Mouse (Mus musculus) embryonic facial prominence, embryonic 12.5 days (tissue): ENCODE measurements around the gene Col25a1. TPM values are rescaled to one million over a fixed set of nuclear protein-coding genes. Genes with fewer than 3 reads are reported as not detected.

Experiments used
- ATAC-seq: fragments of 200-750 bp; cut with Nextera tagmentation; 2 replicates; pipeline ENCODE4 v1.8.0; 2017; ENCODE audit not compliant: insufficient number of reproducible peaks, insufficient read depth, low FRiP score, low TSS enrichment
- H3K27ac ChIP-seq: fragments of 300-500 bp; sonication (generic); 2 replicates; pipeline ENCODE4 v1.5.1; 2016; ENCODE audit warnings: mild to moderate bottlenecking
- H3K27me3 ChIP-seq: fragments of 300-500 bp; sonication (generic); 2 replicates; pipeline ENCODE4 v1.6.1; 2016; ENCODE audit warnings: mild to moderate bottlenecking, moderate library complexity
- H3K36me3 ChIP-seq: fragments of 300-500 bp; sonication (generic); 2 replicates; pipeline ENCODE4 v1.6.1; 2016; ENCODE audit warnings: mild to moderate bottlenecking
- H3K4me1 ChIP-seq: fragments of 300-500 bp; sonication (generic); 2 replicates; pipeline ENCODE4 v1.6.1; 2016
- H3K4me2 ChIP-seq: fragments of 300-500 bp; sonication (generic); replicated peaks from 2 replicates; pipeline ENCODE4 v1.6.1; 2016; ENCODE audit warnings: mild to moderate bottlenecking, moderate library complexity
- H3K4me3 ChIP-seq: fragments of 300-500 bp; sonication (generic); 2 replicates; pipeline ENCODE4 v1.5.1; 2016; ENCODE audit warnings: mild to moderate bottlenecking
- H3K9ac ChIP-seq: fragments of 300-500 bp; sonication (generic); 2 replicates; pipeline ENCODE4 v1.6.1; 2016; ENCODE audit warnings: mild to moderate bottlenecking, moderate library complexity
- H3K9me3 ChIP-seq: fragments of 300-500 bp; sonication (generic); 2 replicates; pipeline ENCODE4 v1.6.1; 2016; ENCODE audit warnings: mild to moderate bottlenecking, moderate library complexity
- WGBS: fragments of 180-500 bp; shearing (Covaris S2); methylation state at CpG from one replicate; pipeline ENCODE4 v1.1.7; 2016; 5-methylcytosine and 5-hydroxymethylcytosine counted together
- polyA plus RNA-seq: library from polyadenylated mRNA; unstranded; fragments of >200 nt; fragmentation: Nextera tagmentation; extraction: Ambion mirVana; gene quantifications from 2 replicates; pipeline ENCODE4 v1.2.1, GENCODE M21; 2016

Gene Col25a1
- polyA plus RNA-seq, 1 experiment from 2014 or later: 31.1 TPM

- peaks cover 19% of the 10 kb centered on the region; the same call in 1 of the 2 replicates for H3K4me1 ChIP-seq
- no peak for ATAC-seq
- no peak overlapping the region for H3K4me2 ChIP-seq
- no peaks in the 10 kb centered on the region for H3K9me3 ChIP-seq
- H3K27me3 ChIP-seq: no peaks in the 10 kb centered on the region
- no peak overlapping the region for H3K9ac ChIP-seq
- no peaks in the 10 kb centered on the region for H3K36me3 ChIP-seq
- H3K4me3 ChIP-seq: no peak overlapping the region
- H3K27ac ChIP-seq: no peak overlapping the region
Observed at GRCm38 (mm10) chr3:130436956-130437355, 305.7 kb downstream of the Col25a1 start.

GRCm38 (mm10) chr3:130439767-130440166 is 308.5 kb downstream of the Col25a1 start:
- Histone ChIP-seq H3K9ac (no peak overlapping the region), H3K4me3 (no peak overlapping the region), H3K27ac (no peak overlapping the region), H3K4me2 (no peak overlapping the region), H3K36me3 (no peaks in the 10 kb centered on the region), H3K27me3 (no peaks in the 10 kb centered on the region), H3K4me1 (peaks cover 24% of the 10 kb centered on the region), H3K9me3 (no peaks in the 10 kb centered on the region)
- 61% methylated on average over 6 of the region's 6 CpGs for WGBS
- no peak for ATAC-seq

GRCm38 (mm10) chr3:130440689-130441088 is 309.4 kb downstream of the Col25a1 start:
- Histone ChIP-seq H3K4me2 (no peak overlapping the region), H3K4me3 (no peak overlapping the region), H3K27me3 (no peaks in the 10 kb centered on the region), H3K27ac (no peak overlapping the region), H3K4me1 (peaks cover 24% of the 10 kb centered on the region), H3K9ac (no peak overlapping the region), H3K9me3 (no peaks in the 10 kb centered on the region), H3K36me3 (no peaks in the 10 kb centered on the region)
- ATAC-seq: no peak
- WGBS: 47% methylated on average over 12 of the region's 12 CpGs

- Histone ChIP-seq H3K27ac (no peak overlapping the region), H3K4me1 (peaks cover 17% of the 10 kb centered on the region), H3K27me3 (no peaks in the 10 kb centered on the region), H3K4me2 (no peak overlapping the region), H3K9me3 (no peaks in the 10 kb centered on the region), H3K9ac (no peak overlapping the region), H3K36me3 (no peaks in the 10 kb centered on the region), H3K4me3 (no peak overlapping the region)
- 45% methylated on average over 13 of the region's 13 CpGs for WGBS
- no peak for ATAC-seq
Observed at GRCm38 (mm10) chr3:130443842-130444627, 312.7 kb downstream of the Col25a1 start.

GRCm38 (mm10) chr3:130449864-130450263 is 318.6 kb downstream of the Col25a1 start:
- 54% methylated on average over 7 of the region's 7 CpGs for WGBS
- ATAC-seq: no peak
- no peak overlapping the region for H3K4me3 ChIP-seq
- no peak overlapping the region for H3K4me2 ChIP-seq
- no peak overlapping the region for H3K9ac ChIP-seq
- peaks cover 2% of the 10 kb centered on the region; the same call in 1 of the 2 replicates for H3K4me1 ChIP-seq
- no peaks in the 10 kb centered on the region for H3K9me3 ChIP-seq
- H3K36me3 ChIP-seq: no peaks in the 10 kb centered on the region
- no peak overlapping the region for H3K27ac ChIP-seq
- H3K27me3 ChIP-seq: no peaks in the 10 kb centered on the region

GRCm38 (mm10) chr3:130465371-130465770 is 334.1 kb downstream of the Col25a1 start:
- no peak overlapping the region for H3K27ac ChIP-seq
- H3K36me3 ChIP-seq: no peaks in the 10 kb centered on the region; the same call in 1 of the 2 replicates
- no peak overlapping the region for H3K9ac ChIP-seq
- H3K9me3 ChIP-seq: peaks cover 6% of the 10 kb centered on the region; the same call in 1 of the 2 replicates
- 78% methylated on average over 5 of the region's 5 CpGs for WGBS
- no peaks in the 10 kb centered on the region for H3K4me1 ChIP-seq
- H3K4me2 ChIP-seq: no peak overlapping the region
- H3K4me3 ChIP-seq: no peak overlapping the region
- H3K27me3 ChIP-seq: no peaks in the 10 kb centered on the region
- no peak for ATAC-seq

GRCm38 (mm10) chr3:130473211-130473768 is 342.0 kb downstream of the Col25a1 start:
- Histone ChIP-seq H3K27me3 (no peaks in the 10 kb centered on the region), H3K9me3 (no peaks in the 10 kb centered on the region), H3K4me3 (no peak overlapping the region), H3K4me2 (no peak overlapping the region), H3K4me1 (peaks cover 4% of the 10 kb centered on the region; the same call in 1 of the 2 replicates), H3K36me3 (no peaks in the 10 kb centered on the region), H3K27ac (no peak overlapping the region), H3K9ac (no peak overlapping the region)
- WGBS: 31% methylated on average over 4 of the region's 4 CpGs
- no peak for ATAC-seq

GRCm38 (mm10) chr3:130473970-130474369 is 342.7 kb downstream of the Col25a1 start:
- no peaks in the 10 kb centered on the region for H3K36me3 ChIP-seq
- peaks cover 4% of the 10 kb centered on the region; the same call in 1 of the 2 replicates for H3K4me1 ChIP-seq
- no peak overlapping the region for H3K9ac ChIP-seq
- no peak overlapping the region for H3K4me3 ChIP-seq
- H3K27me3 ChIP-seq: no peaks in the 10 kb centered on the region
- no peak overlapping the region for H3K27ac ChIP-seq
- WGBS: 52% methylated on average over 7 of the region's 7 CpGs
- H3K4me2 ChIP-seq: no peak overlapping the region
- no peak for ATAC-seq
- no peaks in the 10 kb centered on the region for H3K9me3 ChIP-seq

GRCm38 (mm10) chr3:130482513-130482912 is 351.2 kb downstream of the Col25a1 start:
- Histone ChIP-seq H3K9ac (no peak overlapping the region), H3K9me3 (no peaks in the 10 kb centered on the region), H3K36me3 (no peaks in the 10 kb centered on the region), H3K4me2 (no peak overlapping the region), H3K27me3 (no peaks in the 10 kb centered on the region), H3K4me3 (no peak overlapping the region), H3K4me1 (no peaks in the 10 kb centered on the region), H3K27ac (no peak overlapping the region)
- 91% methylated on average over 8 of the region's 8 CpGs for WGBS
- ATAC-seq: no peak

- Histone ChIP-seq H3K4me2 (no peak overlapping the region), H3K36me3 (no peaks in the 10 kb centered on the region), H3K4me1 (peaks cover 13% of the 10 kb centered on the region), H3K4me3 (no peak overlapping the region), H3K27ac (no peak overlapping the region), H3K27me3 (no peaks in the 10 kb centered on the region), H3K9me3 (no peaks in the 10 kb centered on the region), H3K9ac (no peak overlapping the region)
- no peak for ATAC-seq
- WGBS: 62% methylated on average over 4 of the region's 4 CpGs
Observed at GRCm38 (mm10) chr3:130488839-130489238, 357.5 kb downstream of the Col25a1 start.

GRCm38 (mm10) chr3:130494192-130494591 is 362.9 kb downstream of the Col25a1 start:
- Histone ChIP-seq H3K4me1 (peaks cover 21% of the 10 kb centered on the region), H3K4me3 (no peak overlapping the region), H3K4me2 (no peak overlapping the region), H3K27me3 (no peaks in the 10 kb centered on the region), H3K36me3 (no peaks in the 10 kb centered on the region), H3K9me3 (no peaks in the 10 kb centered on the region), H3K27ac (no peak overlapping the region), H3K9ac (no peak overlapping the region)
- 45% methylated on average over 1 of the region's 1 CpGs for WGBS
- ATAC-seq: no peak
